Mouse (Mus musculus) forebrain, embryonic 12.5 days (tissue): ENCODE results near the gene Reps1. TPM values are rescaled to one million over a fixed set of nuclear protein-coding genes. Genes with fewer than 3 reads are reported as not detected.

Experiments used
- polyA plus RNA-seq: library from polyadenylated mRNA; unstranded; fragments of >200 nt; fragmentation: Nextera tagmentation; extraction: Ambion mirVana; gene quantifications from 2 replicates; pipeline ENCODE4 v1.2.1, GENCODE M21; 2016

The Reps1 gene
- polyA plus RNA-seq, 1 experiment from 2014 or later, result 20.3 TPM

Other genes starting within 250 kb of the Reps1 start
- gene Heca, start 107.8 kb upstream of the Reps1 start, polyA plus RNA-seq, result 4.6 and 5.7 TPM in 2 replicates
- gene Abracl, start 32.6 kb upstream of the Reps1 start, polyA plus RNA-seq, result 226 and 252 TPM in 2 replicates
- gene Ect2l, start 155.0 kb downstream of the Reps1 start, polyA plus RNA-seq, result 0.41 TPM in 2 replicates
- gene Ccdc28a, start 179.1 kb downstream of the Reps1 start, polyA plus RNA-seq, result 6.1 and 7.3 TPM in 2 replicates